In genomic region chr3:149484319-149484718, GRCm38 (mm10) we compare ENCODE assay signal across 25 mouse cellular contexts.
"Had no signal": no experiment of that assay in that cellular context is flagged by ENCODE, and none has a peak within 500 bp of the region (broad histone marks: within the 10 kb centered on the region; RNA-seq: fewer than 3 reads in every experiment).

No protein-coding gene starts in this region.

- DNase-seq: gastrocnemius, postnatal 14 days; gastrocnemius, postnatal 36 days; heart, adult 11 months; heart, adult 2 months; heart, postnatal 14 days; heart, postnatal 36 days; kidney, adult 11 months; kidney, adult 2 months; kidney, adult 9 months; kidney, postnatal 14 days; kidney, postnatal 36 days; layer of hippocampus, adult 9-11 months; layer of hippocampus, postnatal 36 days; liver; liver, embryonic 13.5 days had no signal

- H3K4me1 ChIP-seq: hindbrain, embryonic 13.5 days; hindbrain, embryonic 15.5 days; kidney, embryonic 15.5 days; liver, embryonic 13.5 days; liver, embryonic 15.5 days had no signal

- H3K36me3 ChIP-seq: heart, embryonic 13.5 days; heart, embryonic 15.5 days; hindbrain, embryonic 13.5 days; hindbrain, embryonic 15.5 days; kidney, embryonic 15.5 days; limb, embryonic 10.5 days; limb, embryonic 12.5 days; liver, embryonic 13.5 days; liver, embryonic 15.5 days had no signal

- H3K9ac ChIP-seq: heart, embryonic 13.5 days; heart, embryonic 15.5 days; hindbrain, embryonic 13.5 days; hindbrain, embryonic 15.5 days; kidney, embryonic 15.5 days; limb, embryonic 12.5 days; liver, embryonic 13.5 days; liver, embryonic 15.5 days had no signal

- H3K27me3 ChIP-seq: heart, embryonic 13.5 days; heart, embryonic 15.5 days; hindbrain, embryonic 13.5 days; hindbrain, embryonic 15.5 days; kidney, embryonic 15.5 days; liver, embryonic 13.5 days; liver, embryonic 15.5 days had no signal

- H3K27ac ChIP-seq: heart, adult 2 months; heart, embryonic 13.5 days; heart, embryonic 15.5 days; hindbrain, embryonic 13.5 days; hindbrain, embryonic 15.5 days; hindbrain, postnatal 0 days; kidney, embryonic 15.5 days; kidney, postnatal 0 days; limb, embryonic 10.5 days; limb, embryonic 12.5 days; liver, embryonic 13.5 days; liver, embryonic 15.5 days had no signal

- H3K9me3 ChIP-seq: heart, embryonic 13.5 days; heart, embryonic 15.5 days; hindbrain, embryonic 13.5 days; hindbrain, embryonic 15.5 days; kidney, embryonic 15.5 days; limb, embryonic 10.5 days; limb, embryonic 12.5 days; liver, embryonic 13.5 days; liver, embryonic 15.5 days had no signal

- H3K4me3 ChIP-seq: heart, adult 2 months; heart, embryonic 13.5 days; heart, embryonic 15.5 days; hindbrain, embryonic 13.5 days; hindbrain, embryonic 15.5 days; kidney, embryonic 15.5 days; limb, embryonic 10.5 days; limb, embryonic 12.5 days; liver, embryonic 13.5 days; liver, embryonic 15.5 days had no signal
